Mouse (Mus musculus) heart, adult 2 months (tissue): ENCODE data around the gene BC049762. TPM values are rescaled to one million over a fixed set of nuclear protein-coding genes. Genes with fewer than 3 reads are reported as not detected.

Source experiments
- DNase-seq, 2 experiments: peaks; one replicate each; pipeline ENCODE4 v3.0.0; 2021
- H3K27ac ChIP-seq: fragments of 200-600 bp; 2 replicates; pipeline ENCODE4 v1.8.1; 2022
- H3K27me3 ChIP-seq: fragments of 200-500 bp; 2 replicates; pipeline ENCODE4 v1.6.1; 2012; ENCODE audit warnings: mild to moderate bottlenecking, low read length, inconsistent platforms, mixed read lengths; ENCODE audit not compliant: control insufficient read depth, insufficient read depth
- H3K36me3 ChIP-seq: fragments of 200-500 bp; 2 replicates; pipeline ENCODE4 v1.6.1; 2012; ENCODE audit warnings: low read length, inconsistent platforms; ENCODE audit not compliant: control insufficient read depth, insufficient read depth
- H3K4me1 ChIP-seq: fragments of 200-500 bp; 2 replicates; pipeline ENCODE4 v1.6.1; 2011; ENCODE audit warnings: low read length; ENCODE audit not compliant: control insufficient read depth, insufficient read depth
- H3K4me3 ChIP-seq: fragments of 200-600 bp; 2 replicates; pipeline ENCODE4 v1.8.1; 2022
- H3K79me2 ChIP-seq: fragments of 200-500 bp; replicated peaks from 2 replicates; pipeline ENCODE4 v1.6.1; 2012; ENCODE audit warnings: mild to moderate bottlenecking, inconsistent platforms, low read length, moderate library complexity, mixed read lengths; ENCODE audit not compliant: control insufficient read depth, insufficient read depth
- H3K9ac ChIP-seq: fragments of 200-500 bp; 2 replicates; pipeline ENCODE4 v1.6.1; 2012; ENCODE audit warnings: low read depth, mild to moderate bottlenecking, control low read depth, inconsistent platforms, low read length, mixed read lengths
- CTCF ChIP-seq: fragments of 200-600 bp; IDR thresholded peaks from 2 replicates; pipeline ENCODE4 v1.8.1; 2022; ENCODE audit warnings: antibody characterized with exemption, mild to moderate bottlenecking, moderate library complexity
- EP300 ChIP-seq: fragments of 200-500 bp; IDR thresholded peaks from 2 replicates; pipeline ENCODE4 v1.6.1; 2011; ENCODE audit warnings: low read depth, low read length, control low read depth; ENCODE audit not compliant: insufficient read depth
- POLR2A ChIP-seq: fragments of 200-500 bp; IDR thresholded peaks from 2 replicates; pipeline ENCODE4 v1.6.1; 2011; ENCODE audit warnings: mild to moderate bottlenecking, low read depth, low read length, control low read depth; ENCODE audit not compliant: insufficient read depth
- WGBS: fragments of 180-500 bp; shearing (Covaris S2); methylation state at CpG from one replicate; pipeline ENCODE4 v1.1.7; 2018; 5-methylcytosine and 5-hydroxymethylcytosine counted together
- intact Hi-C: fragments of 180-260 bp; cut with DNase I; formaldehyde crosslinking; loops from one replicate; pipeline ENCODE4 v1.15.1; 2025
- polyA plus RNA-seq: library from polyadenylated mRNA; depleted of rRNA; stranded (reverse); fragments of >200 nt; gene quantifications from 2 replicates; pipeline ENCODE4 v1.2.3, GENCODE M21; 2012
- total RNA-seq, 2 experiments: library from RNA; stranded (reverse); gene quantifications; 2 replicates each; pipeline ENCODE4 v1.2.3; 2021

The BC049762 gene
- total and polyA plus RNA-seq, 3 experiments, result 0.41 to 0.84 TPM; not detected in 1

GRCm38 (mm10) chr11:51295742-51296141 is 32.9 kb upstream of the BC049762 start:
- Histone ChIP-seq H3K4me1 (no peaks in the 10 kb centered on the region), H3K36me3 (no peaks in the 10 kb centered on the region), H3K4me3 (no peak overlapping the region), H3K27me3 (no peaks in the 10 kb centered on the region), H3K9ac (no peak overlapping the region), H3K27ac (no peak overlapping the region), H3K79me2 (no peaks in the 10 kb centered on the region)
- intact Hi-C loops, result no loop called here
- TF ChIP-seq EP300 (no peak), CTCF (no peak), POLR2A (no peak)
- 65% methylated on average over 3 of the region's 3 CpGs for WGBS
- DNase-seq, result no peak

- H3K79me2 ChIP-seq, result no peaks in the 10 kb centered on the region
- H3K4me1 ChIP-seq, result peaks cover 1% of the 10 kb centered on the region; the same call in 1 of the 2 replicates
- TF ChIP-seq CTCF (no peak), EP300 (no peak), POLR2A (no peak)
- no peak overlapping the region for H3K27ac ChIP-seq
- H3K27me3 ChIP-seq, result no peaks in the 10 kb centered on the region
- no peak overlapping the region for H3K4me3 ChIP-seq
- 55% methylated on average over 2 of the region's 2 CpGs for WGBS
- intact Hi-C loops, result no loop called here
- H3K9ac ChIP-seq, result no peak overlapping the region
- no peaks in the 10 kb centered on the region for H3K36me3 ChIP-seq
- no peak for DNase-seq
These were observed 31.2 kb upstream of the BC049762 start for GRCm38 (mm10) chr11:51293956-51294530.

- WGBS, result 7% methylated on average over 56 of the region's 74 CpGs
- intact Hi-C loops, result no loop called here
These were observed 27.5 kb upstream of the BC049762 start for GRCm38 (mm10) chr11:51290066-51290955.

GRCm38 (mm10) chr11:51289564-51290041 is 26.8 kb upstream of the BC049762 start, which contains the start of gene Col23a1:
Gene Col23a1, plus strand, starts transcription at chr11:51289920.
- peaks cover 1% of the 10 kb centered on the region; the same call in 1 of the 2 replicates for H3K4me1 ChIP-seq
- TF ChIP-seq EP300, result 0 out of 2 replicates have a peak, but pooled peaks have one; percentile 68
- TF ChIP-seq POLR2A, result no peak
- peak; percentile 94 for TF ChIP-seq CTCF

More at GRCm38 (mm10) chr11:51290066-51290955, 27.5 kb upstream of the BC049762 start:
- no peak overlapping the region for H3K27ac ChIP-seq
- H3K79me2 ChIP-seq, result no peaks in the 10 kb centered on the region
- H3K4me1 ChIP-seq, result peaks cover 1% of the 10 kb centered on the region; the same call in 1 of the 2 replicates
- peak overlapping the region; percentile 65 for H3K4me3 ChIP-seq
- TF ChIP-seq EP300, result no peak
- TF ChIP-seq CTCF, result peak; percentile 24; the same call in 1 of the 2 replicates
- H3K9ac ChIP-seq, result peak overlapping the region; percentile 51
- peak in 1 of 2 experiments; percentile 56 for DNase-seq
- H3K36me3 ChIP-seq, result no peaks in the 10 kb centered on the region
- H3K27me3 ChIP-seq, result no peaks in the 10 kb centered on the region

GRCm38 (mm10) chr11:51274418-51274817 is 11.6 kb upstream of the BC049762 start:
- no peak overlapping the region for H3K9ac ChIP-seq
- DNase-seq, result no peak
- no peak overlapping the region for H3K4me3 ChIP-seq
- no peak for TF ChIP-seq POLR2A
- no peak for TF ChIP-seq EP300
- no peak for TF ChIP-seq CTCF
- no peaks in the 10 kb centered on the region for H3K27me3 ChIP-seq
- no peak overlapping the region for H3K27ac ChIP-seq
- H3K36me3 ChIP-seq, result peaks cover 26% of the 10 kb centered on the region
- H3K79me2 ChIP-seq, result no peaks in the 10 kb centered on the region; the same call in 1 of the 2 replicates
- no peaks in the 10 kb centered on the region for H3K4me1 ChIP-seq
- intact Hi-C loops, result no loop called here
- 92% methylated on average over 1 of the region's 1 CpGs for WGBS

More at GRCm38 (mm10) chr11:51289564-51290041, 26.8 kb upstream of the BC049762 start, which contains the start of gene Col23a1:
- H3K36me3 ChIP-seq, result no peaks in the 10 kb centered on the region
- WGBS, result under 1% methylated on average over 34 of the region's 38 CpGs
- peak within 1 kb of the TSS; percentile 83 for H3K9ac ChIP-seq
- no peaks in the 10 kb centered on the region for H3K79me2 ChIP-seq
- intact Hi-C loops, result loop anchor here (1.0 to 10.0 kb wide), 3 partner anchors 157 to 395 kb away; partner anchors contain the start of gene 0610009B22Rik
- H3K4me3 ChIP-seq, result peak within 1 kb of the TSS; percentile 65
- peak within 1 kb of the TSS; percentile 68 for H3K27ac ChIP-seq
- peak; percentile 79 to 83 for DNase-seq
- no peaks in the 10 kb centered on the region for H3K27me3 ChIP-seq
